Mouse (Mus musculus): ENCODE data around the gene Coro1b.

The Coro1b gene

GRCm38 (mm10) chr19:4189051-4189620 is 40.7 kb downstream of the Coro1b start:
- no peak for DNase-seq (ENCODE audit: low spot score)

- no peak for DNase-seq (ENCODE audit: low spot score)
Measured at GRCm38 (mm10) chr19:4190831-4191334, 42.5 kb downstream of the Coro1b start, which contains the start of gene Tbc1d10c. TSS of gene Tbc1d10c (minus strand) at chr19:4191284.

- peak; percentile 98 for DNase-seq (ENCODE audit: low spot score)
Measured at GRCm38 (mm10) chr19:4191528-4192250, 43.3 kb downstream of the Coro1b start, which contains the start of gene Ppp1ca. TSS of gene Ppp1ca (plus strand) at chr19:4192065.

- no peak for DNase-seq (ENCODE audit: low spot score)
Measured at GRCm38 (mm10) chr19:4192251-4192985, 44.0 kb downstream of the Coro1b start.

GRCm38 (mm10) chr19:4193129-4193528 is 44.7 kb downstream of the Coro1b start:
- no peak for DNase-seq (ENCODE audit: low spot score)

- no peak for DNase-seq (ENCODE audit: low spot score)
Measured at GRCm38 (mm10) chr19:4194021-4194724, 45.8 kb downstream of the Coro1b start.

GRCm38 (mm10) chr19:4194776-4195650 is 46.6 kb downstream of the Coro1b start:
- DNase-seq (ENCODE audit: low spot score), result no peak

GRCm38 (mm10) chr19:4196048-4196447 is 47.6 kb downstream of the Coro1b start:
- DNase-seq (ENCODE audit: low spot score), result no peak

GRCm38 (mm10) chr19:4196548-4196947 is 48.1 kb downstream of the Coro1b start:
- no peak for DNase-seq (ENCODE audit: low spot score)

GRCm38 (mm10) chr19:4197180-4197579 is 48.8 kb downstream of the Coro1b start:
- DNase-seq (ENCODE audit: low spot score), result no peak

GRCm38 (mm10) chr19:4201291-4201909 is 53.0 kb downstream of the Coro1b start, which contains the start of gene Rad9a:
TSS of gene Rad9a (minus strand) at chr19:4201662.
- peak; percentile 91 for DNase-seq (ENCODE audit: low spot score)

- DNase-seq (ENCODE audit: low spot score), result no peak
Measured at GRCm38 (mm10) chr19:4202149-4202548, 53.7 kb downstream of the Coro1b start.

GRCm38 (mm10) chr19:4203148-4203547 is 54.7 kb downstream of the Coro1b start:
- no peak for DNase-seq (ENCODE audit: low spot score)

All from ovary, postnatal 36 days (tissue).